Mouse (Mus musculus) limb, embryonic 12.5 days (tissue): ENCODE measurements at regions not wholly inside any gene's neighbourhood (a gene's known extent, or its start where the extent isn't known, plus 50 kb on each side); places are given as distances from the start of the nearest gene placed in this dataset.
"Not testable (repeated sequence)": the region's sequence is repeated elsewhere in the genome, so short reads cannot be mapped to it uniquely, and the experiment has no call there.

Experiments used
- ATAC-seq: fragments of 200-750 bp; cut with Nextera tagmentation; 2 replicates; pipeline ENCODE4 v1.8.0; 2017; ENCODE audit warnings: low read depth, moderate TSS enrichment; ENCODE audit not compliant: insufficient number of reproducible peaks, insufficient read depth, low FRiP score, low TSS enrichment
- H3K27ac ChIP-seq: fragments of 300-500 bp; sonication (generic); 2 replicates; pipeline ENCODE4 v1.5.1; 2016; ENCODE audit warnings: mild to moderate bottlenecking, moderate library complexity
- H3K27me3 ChIP-seq: fragments of 300-500 bp; sonication (generic); 2 replicates; pipeline ENCODE4 v1.6.1; 2016; ENCODE audit warnings: mild to moderate bottlenecking, moderate library complexity
- H3K36me3 ChIP-seq: fragments of 300-500 bp; sonication (generic); 2 replicates; pipeline ENCODE4 v1.6.1; 2016; ENCODE audit warnings: mild to moderate bottlenecking, moderate library complexity
- H3K4me1 ChIP-seq: fragments of 300-500 bp; sonication (generic); replicated peaks from 2 replicates; pipeline ENCODE4 v1.6.1; 2016
- H3K4me2 ChIP-seq: fragments of 300-500 bp; sonication (generic); 2 replicates; pipeline ENCODE4 v1.6.1; 2016; ENCODE audit warnings: mild to moderate bottlenecking, moderate library complexity
- H3K4me3 ChIP-seq: fragments of 300-500 bp; sonication (generic); replicated peaks from 2 replicates; pipeline ENCODE4 v1.5.1; 2016; ENCODE audit warnings: mild to moderate bottlenecking
- H3K9ac ChIP-seq: fragments of 300-500 bp; sonication (generic); replicated peaks from 2 replicates; pipeline ENCODE4 v1.6.1; 2016; ENCODE audit warnings: mild to moderate bottlenecking, moderate library complexity
- H3K9me3 ChIP-seq: fragments of 300-500 bp; sonication (generic); 2 replicates; pipeline ENCODE4 v1.6.1; 2016; ENCODE audit warnings: mild to moderate bottlenecking, moderate library complexity
- WGBS: fragments of 180-500 bp; shearing (Covaris S2); methylation state at CpG from one replicate; pipeline ENCODE4 v1.1.7; 2016; 5-methylcytosine and 5-hydroxymethylcytosine counted together

GRCm38 (mm10) chr12:115709813-115710212, 337.7 kb upstream of the Zfp386 start:
- H3K36me3 ChIP-seq, H3K27ac ChIP-seq, H3K4me2 ChIP-seq, ATAC-seq, H3K27me3 ChIP-seq, H3K4me1 ChIP-seq, H3K9ac ChIP-seq, H3K4me3 ChIP-seq: not testable (repeated sequence)
- peaks cover 16% of the 10 kb centered on the region for H3K9me3 ChIP-seq
- 35% methylated on average over 1 of the region's 1 CpGs for WGBS

GRCm38 (mm10) chr12:115742039-115742438, 305.5 kb upstream of the Zfp386 start:
- not testable (repeated sequence) for H3K4me3 ChIP-seq, H3K27me3 ChIP-seq, ATAC-seq, H3K9me3 ChIP-seq, H3K27ac ChIP-seq, H3K9ac ChIP-seq, H3K4me1 ChIP-seq, H3K36me3 ChIP-seq, H3K4me2 ChIP-seq
- 69% methylated on average over 4 of the region's 6 CpGs for WGBS

GRCm38 (mm10) chr12:115749586-115749985, 297.9 kb upstream of the Zfp386 start:
- 40% methylated on average over 3 of the region's 3 CpGs for WGBS
- H3K9me3 ChIP-seq, H3K27me3 ChIP-seq, H3K4me3 ChIP-seq, H3K4me1 ChIP-seq, ATAC-seq, H3K4me2 ChIP-seq, H3K9ac ChIP-seq, H3K36me3 ChIP-seq, H3K27ac ChIP-seq: not testable (repeated sequence)

DNA sequence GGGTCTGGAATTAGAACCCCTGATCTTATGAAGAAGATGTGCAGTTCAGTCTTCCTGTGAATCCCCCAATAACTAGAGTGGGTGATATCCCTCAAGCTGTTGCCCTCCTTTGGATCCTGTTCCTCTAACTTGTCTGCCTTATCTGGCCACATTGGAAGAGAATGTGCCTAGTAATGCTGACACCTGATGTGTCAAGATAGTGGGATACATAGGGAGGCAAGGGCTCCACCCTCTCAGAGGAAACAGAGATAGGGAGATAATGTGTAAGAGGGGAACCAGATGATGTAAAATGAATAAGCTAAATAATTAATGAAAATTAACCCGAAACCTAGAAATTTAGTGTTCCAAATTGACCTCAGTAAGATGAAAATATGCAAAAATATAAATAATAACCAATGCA, 294.4 kb upstream of the Zfp386 start:
- H3K4me2 ChIP-seq, H3K9me3 ChIP-seq, ATAC-seq, H3K4me3 ChIP-seq, H3K27me3 ChIP-seq, H3K36me3 ChIP-seq, H3K9ac ChIP-seq, H3K27ac ChIP-seq, H3K4me1 ChIP-seq: not testable (repeated sequence)
- WGBS = 79% methylated on average over 1 of the region's 1 CpGs

- not testable (repeated sequence) for H3K27me3 ChIP-seq, H3K9ac ChIP-seq, H3K4me2 ChIP-seq, H3K4me3 ChIP-seq, H3K27ac ChIP-seq, H3K36me3 ChIP-seq, H3K9me3 ChIP-seq, ATAC-seq, H3K4me1 ChIP-seq
- WGBS = 70% methylated on average over 4 of the region's 4 CpGs
These were observed 290.0 kb upstream of the Zfp386 start for GRCm38 (mm10) chr12:115757526-115757925.

- 53% methylated on average over 3 of the region's 3 CpGs for WGBS
- H3K36me3 ChIP-seq, H3K4me1 ChIP-seq, H3K27ac ChIP-seq, H3K4me2 ChIP-seq, H3K9me3 ChIP-seq, ATAC-seq, H3K4me3 ChIP-seq, H3K27me3 ChIP-seq, H3K9ac ChIP-seq: not testable (repeated sequence)
These were observed 288.5 kb upstream of the Zfp386 start for GRCm38 (mm10) chr12:115759041-115759440.

DNA sequence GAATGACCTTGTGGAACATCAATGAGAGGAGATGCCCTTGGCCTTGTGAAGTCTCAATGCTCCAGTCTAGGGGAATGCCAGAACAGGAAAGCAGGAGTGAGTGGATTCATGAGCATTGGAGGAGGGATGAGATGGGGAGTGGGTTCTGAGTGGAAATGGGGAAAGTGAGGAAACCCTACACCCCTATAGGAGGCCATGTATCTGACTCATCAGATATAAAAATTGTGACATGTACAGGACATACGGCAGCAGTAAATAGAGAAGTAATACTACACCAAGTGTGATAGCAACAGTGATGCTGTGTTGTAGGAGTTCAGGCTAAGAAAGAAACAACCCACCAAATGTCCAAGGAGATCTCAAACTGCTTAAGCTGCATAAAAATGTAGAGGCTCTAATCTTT, 285.8 kb upstream of the Zfp386 start:
- H3K9ac ChIP-seq, H3K4me1 ChIP-seq, H3K4me3 ChIP-seq, ATAC-seq, H3K4me2 ChIP-seq, H3K27ac ChIP-seq, H3K9me3 ChIP-seq, H3K27me3 ChIP-seq, H3K36me3 ChIP-seq: not testable (repeated sequence)
- no CpG with 5 or more reads among the region's 1 CpGs for WGBS

GRCm38 (mm10) chr12:115764939-115765479, 282.5 kb upstream of the Zfp386 start:
- 70% methylated on average over 4 of the region's 4 CpGs for WGBS

GRCm38 (mm10) chr12:115771176-115771575, 276.3 kb upstream of the Zfp386 start:
- not testable (repeated sequence) for ATAC-seq, H3K4me2 ChIP-seq, H3K4me1 ChIP-seq, H3K4me3 ChIP-seq, H3K9ac ChIP-seq, H3K27me3 ChIP-seq, H3K36me3 ChIP-seq, H3K9me3 ChIP-seq, H3K27ac ChIP-seq

More at GRCm38 (mm10) chr12:115764939-115765479, 282.5 kb upstream of the Zfp386 start:
- H3K27ac ChIP-seq, H3K27me3 ChIP-seq, H3K9me3 ChIP-seq, H3K4me2 ChIP-seq, H3K36me3 ChIP-seq, H3K4me1 ChIP-seq, H3K9ac ChIP-seq, H3K4me3 ChIP-seq, ATAC-seq: not testable (repeated sequence)

- not testable (repeated sequence) for H3K27me3 ChIP-seq, H3K4me1 ChIP-seq, H3K9ac ChIP-seq, H3K27ac ChIP-seq, H3K36me3 ChIP-seq, ATAC-seq, H3K4me3 ChIP-seq, H3K4me2 ChIP-seq
- H3K9me3 ChIP-seq = peaks cover 16% of the 10 kb centered on the region
- 82% methylated on average over 1 of the region's 1 CpGs for WGBS
These were observed 257.2 kb upstream of the Zfp386 start for GRCm38 (mm10) chr12:115790369-115790768.

DNA sequence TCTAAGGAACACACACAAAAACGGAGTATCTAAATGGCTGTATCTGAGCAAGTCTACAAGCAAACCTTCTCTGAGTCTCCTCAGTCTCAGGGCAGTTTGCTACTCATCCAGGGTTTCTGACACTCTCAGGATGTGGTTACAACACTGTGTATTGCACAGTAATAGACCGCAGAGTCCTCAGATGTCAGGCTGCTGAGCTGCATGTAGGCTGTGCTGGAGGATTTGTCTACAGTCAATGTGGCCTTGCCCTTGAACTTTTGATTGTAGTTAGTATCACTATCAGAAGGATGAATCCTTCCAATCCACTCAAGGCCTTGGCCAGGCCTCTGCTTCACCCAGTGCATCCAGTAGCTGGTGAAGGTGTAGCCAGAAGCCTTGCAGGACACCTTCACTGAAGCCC, 245.0 kb upstream of the Zfp386 start:
- WGBS = 71% methylated on average over 2 of the region's 2 CpGs

DNA sequence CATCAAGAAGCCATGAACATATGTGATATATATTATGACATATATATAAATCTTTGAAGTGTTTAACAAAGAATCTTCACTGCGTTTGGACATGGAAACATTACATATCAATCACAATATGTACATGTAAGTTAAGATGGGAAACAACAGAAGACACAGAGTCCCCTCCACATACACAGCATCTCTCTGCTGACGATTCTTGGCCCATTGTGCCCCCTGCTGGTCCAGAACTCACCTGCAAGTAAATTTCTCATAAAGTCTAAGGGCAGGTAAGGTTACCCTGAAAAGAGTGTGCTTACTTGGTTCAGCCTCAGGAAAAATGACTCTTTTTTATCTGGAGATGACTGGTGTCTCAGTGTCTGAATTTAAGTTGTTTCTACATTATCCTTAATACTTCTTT, 243.8 kb upstream of the Zfp386 start:
- H3K27me3 ChIP-seq, H3K9ac ChIP-seq, H3K4me2 ChIP-seq, H3K4me3 ChIP-seq, H3K36me3 ChIP-seq, H3K4me1 ChIP-seq, ATAC-seq, H3K27ac ChIP-seq: not testable (repeated sequence)
- H3K9me3 ChIP-seq = peaks cover 18% of the 10 kb centered on the region; the same call in 1 of the 2 replicates
- WGBS = 49% methylated on average over 2 of the region's 2 CpGs

More for the DNA sequence above, 245.0 kb upstream of the Zfp386 start:
- not testable (repeated sequence) for H3K4me1 ChIP-seq, ATAC-seq, H3K4me3 ChIP-seq, H3K4me2 ChIP-seq, H3K9ac ChIP-seq, H3K27ac ChIP-seq, H3K27me3 ChIP-seq, H3K36me3 ChIP-seq
- peaks cover 10% of the 10 kb centered on the region; the same call in 1 of the 2 replicates for H3K9me3 ChIP-seq
